Mouse (Mus musculus): ENCODE data around the gene Zfp467. TPM values are rescaled to one million over a fixed set of nuclear protein-coding genes. Genes with fewer than 3 reads are reported as not detected.

Zfp467 gene
- polyA plus RNA-seq, 1 experiment, result 44.4 TPM

DNA sequence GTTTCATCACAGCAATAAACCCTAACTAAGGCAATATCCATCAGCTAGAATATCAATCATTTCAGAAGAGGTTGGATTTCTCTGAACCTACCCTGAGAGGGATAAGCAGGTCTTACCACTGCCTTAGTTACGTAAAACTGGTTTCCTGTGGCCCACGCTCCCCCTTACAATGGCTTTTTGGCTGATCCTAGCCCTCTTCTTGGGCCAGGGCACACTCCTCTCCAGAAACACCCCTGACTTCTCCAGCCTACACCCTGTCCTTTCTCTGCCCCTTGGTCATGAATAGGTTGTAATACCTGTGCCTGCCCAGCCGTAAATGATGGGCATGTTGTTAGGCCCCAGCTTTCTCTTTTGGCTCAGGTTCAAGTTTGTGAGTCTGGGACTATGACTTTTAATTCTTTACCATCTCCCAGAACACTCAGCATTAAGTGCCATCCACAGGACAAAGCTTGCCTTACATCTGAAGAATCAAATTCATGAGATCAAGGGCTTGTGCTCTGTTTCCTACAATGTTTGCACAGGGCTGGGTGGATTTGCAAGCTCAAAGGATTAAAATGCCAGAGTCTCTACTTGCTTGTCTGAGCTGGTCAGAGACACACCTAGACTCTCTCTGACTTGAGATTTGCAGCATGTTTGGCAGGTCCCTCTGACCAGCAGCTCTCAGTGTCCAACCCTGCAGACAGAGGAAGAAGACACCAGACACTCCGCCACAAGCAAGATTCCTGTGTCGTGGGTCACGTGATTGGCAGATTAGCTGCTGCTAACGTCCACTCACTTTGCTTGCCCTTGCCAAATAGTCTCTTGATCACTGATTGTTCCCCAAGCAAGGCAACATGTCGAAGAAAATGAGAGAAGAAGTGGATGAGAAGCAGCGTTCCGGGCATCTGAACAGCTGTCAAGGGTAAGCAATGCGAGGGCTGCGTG lies 12.5 kb downstream of the Zfp467 start:
- H3K4me3 ChIP-seq (ENCODE audit: insufficient read depth, low read length), result no peak overlapping the region
- H3K4me1 ChIP-seq (ENCODE audit: control insufficient read depth, insufficient read depth, low read length), result peaks cover 26% of the 10 kb centered on the region
- H3K27ac ChIP-seq (ENCODE audit: insufficient read depth, low read depth, low read length), result no peak overlapping the region
- TF ChIP-seq CTCF (IDR thresholded peaks at IDR 0.05; ENCODE audit: low read depth, low read length) (no peak), POLR2A (IDR thresholded peaks at IDR 0.05; ENCODE audit: borderline replicate concordance, low read depth, low read length) (no peak)

DNA sequence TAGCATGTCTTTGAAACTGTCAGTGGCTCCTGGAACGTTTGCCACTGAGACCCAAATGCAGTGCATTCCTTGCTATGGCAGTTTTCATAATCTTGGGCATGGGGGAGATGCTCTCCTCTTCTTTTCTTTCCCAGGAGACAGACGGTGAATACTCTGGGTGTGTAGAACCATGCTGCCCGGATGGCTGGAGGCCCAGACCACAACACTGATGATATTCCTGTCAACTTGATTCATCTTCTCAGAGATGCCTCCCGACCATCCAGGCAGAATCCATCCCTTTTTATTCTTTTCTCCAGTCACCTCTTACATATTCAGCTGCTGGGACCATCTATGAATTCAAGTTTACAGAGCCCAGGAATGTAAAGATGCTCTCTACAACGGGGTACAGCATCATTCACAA lies 14.9 kb downstream of the Zfp467 start:
- Histone ChIP-seq H3K4me1 (ENCODE audit: control insufficient read depth, insufficient read depth, low read length) (peaks cover 18% of the 10 kb centered on the region), H3K27ac (ENCODE audit: insufficient read depth, low read depth, low read length) (no peak overlapping the region), H3K4me3 (ENCODE audit: insufficient read depth, low read length) (no peak overlapping the region)
- TF ChIP-seq CTCF (IDR thresholded peaks at IDR 0.05; ENCODE audit: low read depth, low read length), result no peak
- no peak for TF ChIP-seq POLR2A (IDR thresholded peaks at IDR 0.05; ENCODE audit: borderline replicate concordance, low read depth, low read length)

DNA sequence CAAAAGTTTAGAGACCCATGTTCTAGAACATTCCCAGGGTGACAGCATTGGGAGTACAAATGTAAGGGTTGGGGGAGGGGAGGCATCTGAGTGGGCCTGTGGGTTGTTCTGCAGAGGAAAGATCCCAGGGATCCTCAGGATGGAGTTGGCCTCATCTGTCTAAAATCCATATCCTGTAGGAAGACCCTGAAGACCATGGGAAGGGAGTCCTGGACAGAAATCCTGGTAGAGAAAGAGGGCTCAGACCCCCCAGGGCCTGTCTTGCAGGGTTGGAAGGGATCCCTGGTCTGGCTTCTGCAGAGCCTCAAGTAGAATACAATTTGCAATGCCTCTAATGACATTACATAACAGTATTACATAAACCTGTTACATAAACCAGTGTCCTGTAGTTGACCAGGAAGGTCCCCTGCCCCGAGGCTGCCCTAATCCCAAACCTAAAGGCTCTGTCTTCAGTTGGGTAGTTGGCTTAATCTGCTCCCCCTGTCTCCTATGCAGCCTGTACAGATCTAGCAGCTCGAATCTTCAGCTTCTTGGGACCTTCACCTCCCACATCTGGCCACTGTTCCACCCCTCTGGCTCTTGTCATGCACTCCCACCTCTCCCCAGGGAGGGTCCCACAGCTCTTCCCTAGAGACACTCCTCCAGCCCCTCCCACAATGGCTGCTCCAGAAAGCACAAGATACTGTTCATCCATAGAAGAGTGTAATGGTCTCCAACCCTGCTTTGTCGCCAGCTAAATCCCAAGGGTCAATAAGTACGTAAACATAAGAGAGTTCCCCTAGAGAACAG lies 16.7 kb downstream of the Zfp467 start:
- TF ChIP-seq POLR2A (IDR thresholded peaks at IDR 0.05; ENCODE audit: borderline replicate concordance, low read depth, low read length) (no peak), CTCF (IDR thresholded peaks at IDR 0.05; ENCODE audit: low read depth, low read length) (no peak)
- no peak overlapping the region for H3K4me3 ChIP-seq (ENCODE audit: insufficient read depth, low read length)
- H3K4me1 ChIP-seq (ENCODE audit: control insufficient read depth, insufficient read depth, low read length), result peaks cover 13% of the 10 kb centered on the region
- no peak overlapping the region for H3K27ac ChIP-seq (ENCODE audit: insufficient read depth, low read depth, low read length)

DNA sequence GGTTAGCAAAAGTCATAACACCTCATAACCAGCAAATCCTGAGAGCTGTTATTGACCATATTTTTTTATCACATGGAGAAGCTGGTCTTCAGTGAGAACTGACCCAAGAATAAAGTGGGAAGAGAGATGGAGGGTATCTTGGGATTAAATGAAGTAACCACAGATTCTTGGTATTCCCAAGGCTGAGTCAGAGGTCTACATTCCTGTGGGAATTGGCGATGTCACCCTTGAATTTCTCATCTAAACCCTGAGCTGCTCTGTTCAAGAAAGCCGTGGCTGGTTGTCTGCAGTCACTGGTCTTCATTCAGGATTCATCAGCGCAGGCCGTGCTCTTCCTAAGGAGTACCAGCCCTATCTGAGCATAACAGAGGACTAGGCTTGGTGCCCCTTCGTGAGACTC lies 18.7 kb downstream of the Zfp467 start:
- no peaks in the 10 kb centered on the region for H3K4me1 ChIP-seq (ENCODE audit: control insufficient read depth, insufficient read depth, low read length)
- TF ChIP-seq POLR2A (IDR thresholded peaks at IDR 0.05; ENCODE audit: borderline replicate concordance, low read depth, low read length) (no peak), CTCF (IDR thresholded peaks at IDR 0.05; ENCODE audit: low read depth, low read length) (no peak)
- H3K27ac ChIP-seq (ENCODE audit: insufficient read depth, low read depth, low read length), result no peak overlapping the region
- no peak overlapping the region for H3K4me3 ChIP-seq (ENCODE audit: insufficient read depth, low read length)

DNA sequence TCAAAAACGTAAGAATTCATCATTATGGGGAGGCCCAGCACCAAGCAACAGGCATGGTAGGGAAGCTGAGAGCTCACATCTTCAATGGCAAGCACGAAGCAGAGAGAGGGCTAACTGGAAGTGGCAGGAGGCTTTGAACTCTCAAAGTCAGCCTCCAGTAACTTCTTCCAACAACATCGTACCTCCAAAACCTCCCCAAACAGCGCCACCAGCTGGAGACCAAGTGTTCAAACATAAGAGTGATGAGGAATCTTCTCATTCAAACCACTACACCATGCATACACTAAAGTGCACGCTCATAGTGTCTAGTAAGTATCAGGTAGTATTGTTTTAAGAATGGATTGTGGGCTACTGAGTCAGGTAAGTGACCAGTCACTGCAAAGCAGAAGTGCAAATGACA lies 21.6 kb downstream of the Zfp467 start:
- no peak overlapping the region for H3K27ac ChIP-seq (ENCODE audit: insufficient read depth, low read depth, low read length)
- TF ChIP-seq CTCF (IDR thresholded peaks at IDR 0.05; ENCODE audit: low read depth, low read length) (no peak), POLR2A (IDR thresholded peaks at IDR 0.05; ENCODE audit: borderline replicate concordance, low read depth, low read length) (no peak)
- no peak overlapping the region for H3K4me3 ChIP-seq (ENCODE audit: insufficient read depth, low read length)
- H3K4me1 ChIP-seq (ENCODE audit: control insufficient read depth, insufficient read depth, low read length), result peaks cover 4% of the 10 kb centered on the region

DNA sequence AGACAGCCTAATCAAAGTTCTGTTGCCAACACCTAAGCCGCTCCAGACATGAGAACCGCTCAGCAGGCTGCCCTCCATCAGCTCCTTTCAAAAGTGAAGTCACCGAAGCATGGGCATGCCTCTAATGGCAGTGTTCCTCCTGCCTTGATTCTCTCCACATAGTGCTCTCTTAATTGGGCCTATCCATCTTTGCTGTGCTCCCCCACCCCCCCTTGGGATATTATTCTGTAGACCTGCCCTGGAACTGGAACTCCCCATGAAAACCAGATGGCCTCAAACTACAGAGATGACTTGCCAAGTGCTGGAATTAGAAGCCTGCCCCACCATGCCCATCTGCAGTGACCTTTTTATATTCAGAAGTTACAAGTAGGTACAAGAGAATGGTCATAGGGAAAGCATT lies 22.3 kb downstream of the Zfp467 start:
- H3K27ac ChIP-seq (ENCODE audit: insufficient read depth, low read depth, low read length), result no peak overlapping the region

DNA sequence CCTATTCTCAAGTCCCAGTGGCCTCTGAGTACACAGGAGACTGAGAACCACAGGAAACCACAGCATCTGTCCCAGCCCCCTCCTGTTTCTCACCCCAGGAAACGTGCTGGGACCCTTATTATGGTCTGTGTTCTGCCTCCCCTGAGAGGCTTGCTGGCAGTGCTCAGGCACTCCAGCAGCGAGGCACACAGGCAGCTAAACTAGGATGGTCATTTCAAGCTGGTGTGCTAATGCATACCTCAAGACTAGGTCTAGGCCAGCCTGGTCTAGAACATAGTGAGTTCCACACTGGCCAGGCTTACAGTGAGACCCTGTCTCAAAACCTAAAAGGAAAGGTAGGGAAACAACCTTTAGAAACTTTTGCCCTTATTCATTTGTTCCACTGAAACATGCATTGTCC lies 25.0 kb downstream of the Zfp467 start:
- no peak overlapping the region for H3K4me3 ChIP-seq (ENCODE audit: insufficient read depth, low read length)
- H3K27ac ChIP-seq (ENCODE audit: insufficient read depth, low read depth, low read length), result no peak overlapping the region
- TF ChIP-seq POLR2A (IDR thresholded peaks at IDR 0.05; ENCODE audit: borderline replicate concordance, low read depth, low read length) (no peak), CTCF (IDR thresholded peaks at IDR 0.05; ENCODE audit: low read depth, low read length) (no peak)
- H3K4me1 ChIP-seq (ENCODE audit: control insufficient read depth, insufficient read depth, low read length), result peaks cover 4% of the 10 kb centered on the region

More for the DNA sequence above, 22.3 kb downstream of the Zfp467 start:
- Histone ChIP-seq H3K4me3 (ENCODE audit: insufficient read depth, low read length) (no peak overlapping the region), H3K4me1 (ENCODE audit: control insufficient read depth, insufficient read depth, low read length) (peaks cover 4% of the 10 kb centered on the region)
- TF ChIP-seq POLR2A (IDR thresholded peaks at IDR 0.05; ENCODE audit: borderline replicate concordance, low read depth, low read length), result no peak
- no peak for TF ChIP-seq CTCF (IDR thresholded peaks at IDR 0.05; ENCODE audit: low read depth, low read length)

DNA sequence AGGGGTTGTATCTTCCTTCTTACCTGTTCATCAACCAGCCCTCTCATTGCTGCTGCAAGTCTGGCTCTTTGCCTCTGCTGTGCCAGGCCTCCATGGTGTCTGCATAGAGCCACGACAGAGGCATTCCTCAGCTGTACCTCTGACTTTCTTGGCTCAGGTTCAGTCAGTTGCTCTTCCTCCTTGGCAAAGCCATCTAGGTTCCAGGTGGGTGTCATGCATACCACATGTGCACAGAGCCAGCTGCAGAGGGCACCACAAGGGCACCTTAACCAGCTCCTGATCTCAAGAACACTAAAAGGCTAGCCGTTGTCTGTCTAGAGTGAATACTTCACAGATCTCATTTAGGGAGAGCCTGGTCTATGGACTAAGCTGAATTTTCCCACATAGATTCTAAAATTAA lies 29.1 kb downstream of the Zfp467 start:
- H3K4me1 ChIP-seq (ENCODE audit: control insufficient read depth, insufficient read depth, low read length), result peaks cover 6% of the 10 kb centered on the region
- no peak overlapping the region for H3K4me3 ChIP-seq (ENCODE audit: insufficient read depth, low read length)
- TF ChIP-seq POLR2A (IDR thresholded peaks at IDR 0.05; ENCODE audit: borderline replicate concordance, low read depth, low read length) (no peak), CTCF (IDR thresholded peaks at IDR 0.05; ENCODE audit: low read depth, low read length) (no peak)
- H3K27ac ChIP-seq (ENCODE audit: insufficient read depth, low read depth, low read length), result no peak overlapping the region

DNA sequence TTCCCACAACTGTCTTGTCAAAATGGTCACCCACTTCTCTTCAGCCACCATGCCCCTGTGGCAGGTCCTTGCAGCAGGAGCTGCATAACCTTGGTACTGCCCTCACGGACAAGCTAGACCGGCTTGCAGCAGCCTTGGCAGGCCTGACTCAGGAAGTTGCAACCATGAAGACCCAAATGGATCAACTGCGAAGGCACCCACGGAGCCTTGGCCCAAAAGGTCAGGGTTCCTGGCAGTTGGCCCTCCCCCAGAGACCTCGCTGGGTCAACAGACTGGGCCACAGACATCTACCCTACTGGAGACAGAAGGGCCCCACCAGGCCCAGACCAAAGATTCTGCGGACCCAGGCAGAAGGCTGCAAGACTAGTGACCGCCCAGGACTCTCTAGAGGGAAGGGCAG lies 30.0 kb downstream of the Zfp467 start:
- Histone ChIP-seq H3K4me3 (ENCODE audit: insufficient read depth, low read length) (no peak overlapping the region), H3K4me1 (ENCODE audit: control insufficient read depth, insufficient read depth, low read length) (peaks cover 10% of the 10 kb centered on the region), H3K27ac (ENCODE audit: insufficient read depth, low read depth, low read length) (no peak overlapping the region)
- TF ChIP-seq CTCF (IDR thresholded peaks at IDR 0.05; ENCODE audit: low read depth, low read length) (no peak), POLR2A (IDR thresholded peaks at IDR 0.05; ENCODE audit: borderline replicate concordance, low read depth, low read length) (no peak)

DNA sequence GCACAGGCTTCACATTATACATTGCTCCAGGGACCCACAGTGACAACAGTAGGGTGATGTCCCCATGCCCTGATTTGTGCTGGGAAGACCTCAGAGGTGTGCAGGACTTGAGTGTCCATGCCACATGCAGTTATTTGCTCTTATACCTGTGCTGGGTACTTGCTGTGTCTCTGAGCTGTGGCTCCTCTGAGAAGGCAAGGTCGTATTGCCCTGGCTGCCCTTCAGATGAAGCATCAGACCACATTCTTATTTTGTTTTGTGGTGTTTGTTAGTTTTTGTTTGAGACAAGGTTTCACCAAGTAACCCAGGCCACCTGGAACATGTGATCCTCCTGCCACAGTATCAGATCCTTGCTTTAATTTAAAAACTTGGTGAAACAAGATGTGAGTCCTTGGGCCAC lies 30.7 kb downstream of the Zfp467 start:
- no peak for TF ChIP-seq POLR2A (IDR thresholded peaks at IDR 0.05; ENCODE audit: borderline replicate concordance, low read depth, low read length)
- no peak for TF ChIP-seq CTCF (IDR thresholded peaks at IDR 0.05; ENCODE audit: low read depth, low read length)
- no peak overlapping the region for H3K27ac ChIP-seq (ENCODE audit: insufficient read depth, low read depth, low read length)
- no peak overlapping the region for H3K4me3 ChIP-seq (ENCODE audit: insufficient read depth, low read length)
- peaks cover 11% of the 10 kb centered on the region for H3K4me1 ChIP-seq (ENCODE audit: control insufficient read depth, insufficient read depth, low read length)
